Mouse (Mus musculus) liver, embryonic 14.5 days (tissue): ENCODE results near the gene Chrm5.

Source experiments
- CTCF ChIP-seq: IDR thresholded peaks from 2 replicates; pipeline ENCODE4 v1.5.1; 2016; ENCODE audit warnings: antibody characterized with exemption, low read depth, control low read depth
- EP300 ChIP-seq: IDR thresholded peaks from 2 replicates; pipeline ENCODE4 v1.6.1; 2016; ENCODE audit warnings: antibody characterized with exemption, low read depth

DNA sequence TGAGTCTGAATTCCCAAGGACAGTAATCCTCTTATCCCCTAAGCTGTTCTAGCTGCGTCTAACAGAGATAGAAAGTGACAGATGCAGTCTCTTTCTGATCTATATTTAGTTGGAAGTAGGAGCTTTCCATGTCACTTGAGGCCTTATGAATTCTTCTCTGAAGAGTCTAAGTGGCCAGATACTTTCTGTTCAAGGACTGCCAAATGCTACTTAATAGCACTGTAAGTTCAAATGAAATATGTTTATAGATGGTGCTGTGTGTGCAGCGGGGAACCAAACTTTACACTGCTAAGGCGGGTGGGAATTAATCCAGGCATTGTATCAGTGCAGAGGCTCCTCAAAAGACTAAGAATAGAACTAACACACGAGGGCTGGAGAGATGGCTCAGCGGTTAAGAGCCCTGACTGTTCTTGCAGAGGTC lies 9.6 kb downstream of the Chrm5 start:
- TF ChIP-seq CTCF (no peak), EP300 (no peak)
